Mouse (Mus musculus): Measurements from ENCODE around the gene Kmt2e.

Gene Kmt2e

DNA sequence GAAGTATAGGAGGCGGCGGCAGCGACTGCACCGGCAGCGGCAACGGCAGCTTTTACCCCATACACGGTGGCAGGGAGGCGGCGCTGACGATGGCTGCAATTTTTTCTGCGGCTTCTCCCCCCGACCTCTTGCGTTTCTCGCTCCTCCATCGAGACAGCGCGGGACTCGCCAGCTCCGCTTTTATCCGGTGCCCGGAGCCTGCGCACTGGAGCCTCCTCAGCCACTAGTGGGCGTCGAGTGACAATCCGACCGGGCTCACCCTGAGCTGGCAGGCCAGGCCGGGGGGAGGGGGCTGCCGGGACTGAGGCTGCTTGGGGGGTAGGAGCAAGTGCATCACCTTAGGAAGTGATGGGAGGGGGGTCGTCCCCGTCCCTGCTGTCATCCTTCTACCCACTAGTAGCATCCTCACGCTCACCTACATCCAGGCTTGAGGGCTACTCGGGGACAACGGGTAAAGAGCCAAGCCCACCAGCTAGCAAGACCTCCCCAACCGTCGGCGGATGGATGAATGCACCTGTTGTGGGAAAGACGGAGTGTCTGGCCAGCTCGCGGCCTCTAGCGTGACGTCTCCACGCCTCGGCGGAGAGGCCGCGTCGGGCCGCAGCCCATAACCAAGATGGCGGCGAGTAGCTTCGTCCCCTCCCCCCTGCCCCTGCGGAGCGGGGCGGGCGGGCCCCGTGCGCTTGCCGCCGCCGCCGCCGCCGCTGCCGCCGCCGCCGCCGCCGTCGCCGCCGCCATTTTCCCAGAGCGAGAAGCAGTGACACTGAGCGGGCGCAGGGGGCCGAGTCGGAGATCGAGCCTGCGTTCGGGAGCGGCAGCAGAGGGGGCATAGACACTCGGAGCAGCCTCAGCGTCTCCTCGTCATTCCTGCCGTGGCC is at the start of gene Kmt2e:
Gene Kmt2e (plus strand): TSS at position 722 of the 878 bp plus-strand sequence.
- DNase-seq: peak; percentile 95

DNA sequence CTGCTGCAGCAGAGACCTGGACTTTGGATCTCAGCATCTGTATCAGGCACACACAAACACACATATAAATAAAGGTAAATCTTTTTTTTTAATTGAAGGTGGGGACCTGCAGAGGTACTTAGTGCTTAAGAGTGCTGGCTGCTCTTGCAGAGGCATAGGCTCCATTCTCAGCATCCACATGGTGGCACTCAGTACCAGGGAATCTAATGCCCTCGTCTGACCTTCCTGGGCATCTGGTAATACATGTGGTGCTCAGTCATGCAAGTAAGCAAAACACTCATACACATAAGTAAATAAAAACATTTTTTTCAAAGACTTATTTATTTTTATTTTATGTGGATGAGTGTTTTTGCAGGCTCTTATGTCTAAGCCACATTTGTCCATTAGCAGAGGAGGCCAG is 49.1 kb upstream of the Kmt2e start:
- no peak for DNase-seq

- DNase-seq: peak; percentile 36
These were observed 48.5 kb upstream of the Kmt2e start for GRCm38 (mm10) chr5:23385763-23386217.

DNA sequence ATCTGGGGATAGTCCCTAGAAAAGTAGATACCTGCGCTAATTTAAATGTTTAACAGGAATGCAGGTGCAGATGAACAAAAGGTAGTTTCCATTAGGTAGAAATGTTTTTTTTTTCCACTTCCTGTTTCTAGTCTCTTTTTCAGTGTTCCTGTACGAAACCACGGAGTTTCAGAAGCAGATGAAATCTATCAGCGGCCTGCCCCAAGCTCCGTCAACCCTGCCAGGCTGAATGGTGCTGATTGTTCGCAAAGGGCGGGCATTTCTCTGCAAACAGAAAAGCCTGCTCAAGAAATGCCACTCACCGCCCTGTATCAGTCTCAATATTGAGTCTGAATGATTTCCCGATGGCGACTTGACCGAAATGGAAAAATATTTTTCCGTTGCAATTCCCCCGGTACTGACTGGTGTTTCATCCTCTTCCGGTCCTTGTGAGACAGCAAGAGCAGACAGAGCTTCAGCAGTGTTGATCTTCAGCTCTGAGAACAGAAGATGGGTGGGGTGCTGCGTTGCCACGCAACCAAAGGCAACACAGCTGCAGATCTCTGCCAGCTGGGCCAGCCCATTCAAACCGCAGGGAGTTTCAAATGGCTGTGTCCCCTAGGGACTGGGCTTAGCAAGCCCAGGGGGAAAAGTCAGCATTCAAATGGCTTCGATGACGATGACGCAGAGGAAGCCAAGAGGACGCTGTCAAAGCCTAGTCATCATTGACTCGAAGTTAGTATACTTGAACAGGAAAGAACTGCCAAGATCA is 47.5 kb upstream of the Kmt2e start:
- DNase-seq: peak; percentile 86

DNA sequence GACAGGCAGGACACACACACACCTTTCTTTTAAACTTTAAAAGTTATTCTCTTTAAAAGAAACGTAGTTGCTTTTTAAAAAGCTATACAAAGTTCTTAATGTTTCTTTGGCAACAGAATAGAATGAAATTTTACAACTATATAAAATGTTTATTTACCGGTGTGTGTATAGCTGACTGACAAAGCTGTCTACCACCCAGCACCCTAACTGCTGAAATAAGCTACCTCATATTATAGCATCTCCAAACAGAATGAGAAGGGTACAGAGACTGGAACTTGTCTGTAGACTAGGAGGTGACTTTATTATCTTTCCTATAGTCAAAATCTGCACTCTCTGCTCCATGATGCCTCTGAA is 47.0 kb upstream of the Kmt2e start:
- DNase-seq: no peak

DNA sequence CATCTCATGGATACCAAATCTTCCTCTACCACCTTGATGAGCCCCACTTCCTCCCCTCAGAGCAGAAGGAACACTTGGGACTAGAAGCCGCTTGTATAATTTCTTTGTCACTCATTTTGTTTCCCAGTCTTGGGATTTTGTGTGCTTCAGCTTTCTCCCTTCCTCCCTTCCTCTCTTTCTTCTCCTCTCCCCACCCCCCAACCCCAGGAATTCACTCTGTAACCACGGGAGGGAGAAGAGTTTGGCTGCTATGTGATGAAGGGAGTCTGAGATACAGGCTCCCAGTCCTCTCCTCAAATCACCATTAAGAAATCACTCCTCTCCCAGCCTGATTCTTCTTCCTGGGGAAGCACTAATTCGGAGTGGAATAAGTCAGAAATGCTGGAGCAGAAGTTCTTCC is 46.1 kb upstream of the Kmt2e start:
- DNase-seq: no peak

DNA sequence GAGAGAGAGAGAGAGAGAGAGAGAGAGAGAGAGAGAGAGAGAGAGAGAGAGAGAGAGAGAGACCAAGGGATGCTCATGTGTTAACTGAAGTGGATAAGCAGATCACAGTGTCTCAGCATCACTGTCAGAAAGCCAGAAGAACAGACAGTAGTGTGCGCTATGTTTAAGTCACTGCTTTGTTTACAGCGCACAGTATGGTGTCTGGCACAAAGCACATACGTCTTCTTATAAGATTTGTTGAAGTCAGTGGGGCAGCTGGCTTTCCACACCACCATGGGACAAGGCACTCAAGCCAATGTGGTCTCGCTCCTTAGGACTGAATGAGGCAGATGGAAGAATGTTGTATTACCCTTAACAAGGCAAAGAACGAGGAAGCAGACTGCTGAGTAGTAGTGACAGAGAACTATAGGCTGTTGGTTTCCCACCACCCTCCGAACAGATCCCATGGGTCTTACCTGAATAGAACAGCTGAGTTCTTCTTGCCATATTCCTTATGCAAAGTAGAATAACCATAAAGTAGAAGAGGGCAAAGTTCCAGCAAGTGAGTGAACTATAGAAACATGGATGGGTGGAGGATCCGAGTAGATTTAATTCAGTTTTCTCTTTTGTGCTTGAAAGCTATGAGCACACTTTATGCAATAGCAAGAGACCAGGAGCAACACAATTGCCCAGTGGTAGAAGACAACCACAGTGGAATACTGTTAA is 44.5 kb upstream of the Kmt2e start:
- DNase-seq: no peak

DNA sequence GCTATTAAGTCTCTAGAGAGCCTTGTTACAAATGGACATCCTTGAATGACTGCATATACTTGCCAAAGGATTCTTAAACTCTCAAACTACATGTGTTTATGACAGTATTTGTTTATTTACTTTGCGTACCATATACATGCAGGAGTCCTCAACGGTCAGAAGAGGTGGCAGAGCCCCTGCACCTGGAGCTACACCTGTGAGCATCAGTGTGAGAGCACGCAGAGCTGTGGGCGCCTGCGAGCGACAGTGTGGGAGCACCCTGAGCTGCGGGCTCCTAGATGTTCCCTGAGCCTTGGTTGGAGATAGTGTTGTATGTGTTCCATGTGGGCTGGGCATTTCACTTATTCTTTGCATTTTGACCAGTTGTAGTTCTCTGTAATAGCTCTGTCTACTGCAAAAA is 42.5 kb upstream of the Kmt2e start:
- DNase-seq: no peak

GRCm38 (mm10) chr5:23393870-23394269 is 40.4 kb upstream of the Kmt2e start:
- DNase-seq: no peak

DNA sequence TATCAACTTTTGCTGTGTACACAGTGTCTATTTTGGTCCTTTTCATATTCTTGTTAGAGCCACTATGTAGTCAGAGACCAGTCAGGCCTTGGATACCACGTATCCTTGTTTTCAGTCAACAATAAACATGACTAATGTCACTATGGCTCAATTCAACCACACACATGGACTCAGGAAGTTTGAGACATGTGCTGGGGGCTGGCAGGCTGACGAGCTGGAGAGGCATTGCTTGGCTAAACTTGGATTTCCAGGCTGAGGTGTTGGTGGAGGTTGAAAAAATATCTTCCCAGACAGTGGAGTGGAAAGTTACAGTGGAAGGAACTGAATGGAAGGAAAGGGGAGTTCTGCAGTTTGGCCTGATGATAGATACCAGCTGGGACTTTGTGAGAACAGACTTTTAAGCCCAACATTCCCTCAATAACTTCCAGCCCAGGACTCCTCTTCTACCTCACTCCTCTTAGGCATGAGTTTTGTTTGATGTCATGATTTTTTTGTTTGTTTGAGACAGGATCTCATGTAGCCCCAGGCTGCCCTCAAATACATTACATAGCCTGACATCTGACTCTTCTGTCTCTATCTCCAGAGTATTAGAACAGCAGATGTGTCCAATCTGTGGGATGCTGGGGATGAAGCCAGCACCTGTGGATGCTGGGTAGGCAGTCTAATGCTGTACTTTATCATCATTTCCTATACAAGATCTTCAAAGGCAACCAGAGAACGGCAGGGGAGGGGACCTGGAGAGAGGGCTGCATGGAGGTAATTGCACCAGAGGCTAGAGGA is 39.7 kb upstream of the Kmt2e start:
- DNase-seq: no peak

- no peak for DNase-seq
These were observed 38.5 kb upstream of the Kmt2e start for GRCm38 (mm10) chr5:23395721-23396120.

DNA sequence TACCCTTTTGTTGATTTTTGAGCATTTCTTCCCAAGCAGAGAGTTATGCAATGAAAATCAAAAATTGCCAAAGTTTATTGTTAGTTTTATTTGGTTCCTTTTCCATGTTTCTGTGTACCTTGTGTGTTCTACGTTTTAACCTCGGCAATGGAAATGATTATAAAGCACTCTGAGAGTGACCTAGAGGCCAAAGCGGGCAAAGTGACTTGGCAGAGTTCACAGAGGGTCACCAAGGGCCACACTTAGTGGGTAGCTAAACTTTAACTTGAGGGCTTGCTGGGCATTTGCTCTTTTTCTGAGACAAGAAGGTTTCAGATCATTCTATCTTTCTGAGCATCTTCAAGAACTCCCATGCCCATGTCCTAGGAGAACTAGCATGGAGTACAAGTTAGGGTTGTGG is 37.5 kb upstream of the Kmt2e start:
- no peak for DNase-seq

GRCm38 (mm10) chr5:23400156-23400555 is 34.1 kb upstream of the Kmt2e start:
- no peak for DNase-seq

DNA sequence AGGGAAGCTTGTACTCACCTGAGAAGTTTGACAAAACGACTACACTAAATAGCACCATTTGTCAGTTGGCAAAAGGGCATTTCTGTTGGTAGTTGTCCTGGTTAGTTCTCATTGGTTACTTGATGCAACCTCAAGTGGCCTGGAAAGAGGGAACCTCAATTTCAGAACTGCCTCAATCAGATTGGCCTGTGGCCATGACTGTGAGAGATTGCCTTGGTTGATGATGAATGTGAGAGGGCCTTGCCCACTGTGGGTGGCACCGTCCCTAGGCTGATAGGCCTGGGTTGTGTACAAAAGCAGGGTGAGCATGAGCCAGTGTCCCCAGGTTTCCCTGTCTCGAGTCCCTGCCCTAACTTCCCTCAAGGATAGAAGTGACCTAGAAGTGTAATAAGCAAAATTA is 33.4 kb upstream of the Kmt2e start:
- DNase-seq: no peak

GRCm38 (mm10) chr5:23401368-23401767 is 32.9 kb upstream of the Kmt2e start:
- DNase-seq: no peak

GRCm38 (mm10) chr5:23401999-23402398 is 32.2 kb upstream of the Kmt2e start:
- DNase-seq: no peak

DNA sequence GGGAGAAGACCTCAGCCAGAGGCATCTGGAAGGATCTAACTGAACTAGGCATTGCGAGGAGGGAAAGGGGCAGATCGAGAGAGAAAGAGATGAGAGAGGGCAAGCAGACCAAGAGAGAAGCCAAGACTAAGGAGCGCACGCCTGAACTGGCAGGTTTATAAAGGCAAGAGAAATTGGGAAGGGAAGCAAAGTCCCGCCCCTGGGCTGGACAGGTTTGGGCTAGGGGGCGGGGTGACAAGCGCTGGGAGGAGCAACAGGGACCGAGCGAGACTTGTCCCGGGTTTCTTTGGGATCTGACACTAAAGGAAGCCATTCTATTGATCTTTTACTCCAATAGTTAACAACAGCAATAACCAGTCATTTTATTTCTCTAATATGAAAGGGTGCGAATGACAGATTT is 31.1 kb upstream of the Kmt2e start:
- no peak for DNase-seq

GRCm38 (mm10) chr5:23405666-23406404 is 28.4 kb upstream of the Kmt2e start:
- no peak for DNase-seq

GRCm38 (mm10) chr5:23406405-23406745 is 27.9 kb upstream of the Kmt2e start:
- no peak for DNase-seq

GRCm38 (mm10) chr5:23408106-23408505 is 26.1 kb upstream of the Kmt2e start:
- no peak for DNase-seq

GRCm38 (mm10) chr5:23410040-23410717 is 24.1 kb upstream of the Kmt2e start:
- DNase-seq: no peak

DNA sequence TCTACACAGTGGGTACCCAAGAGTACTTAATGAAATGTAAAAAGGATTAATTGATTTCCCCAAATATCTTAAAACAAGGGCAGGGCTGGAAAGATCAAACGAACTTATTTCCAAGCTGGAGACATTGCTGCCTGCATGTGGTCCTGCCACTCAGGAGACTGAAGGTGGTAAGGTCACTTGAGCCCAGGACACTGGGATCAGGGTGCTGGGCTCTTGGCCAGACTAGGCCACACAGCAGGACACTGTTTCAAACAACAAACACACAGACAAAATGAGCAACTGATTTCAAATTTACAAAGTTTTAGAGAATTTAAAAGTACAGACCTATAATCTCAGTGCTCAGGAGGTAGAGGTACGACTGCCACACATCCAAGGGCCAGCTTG is 23.5 kb upstream of the Kmt2e start:
- DNase-seq: no peak

All from thymus, postnatal 4 days (tissue).